Mouse (Mus musculus) kidney, adult 9 months (tissue): ENCODE results near the gene Mki67.
A peak's percentile ranks its signal among the peaks of the same experiment; 100 is the strongest.

Source experiments
- DNase-seq: peaks from one replicate; pipeline ENCODE4 v3.0.0; 2022

The Mki67 gene

DNA sequence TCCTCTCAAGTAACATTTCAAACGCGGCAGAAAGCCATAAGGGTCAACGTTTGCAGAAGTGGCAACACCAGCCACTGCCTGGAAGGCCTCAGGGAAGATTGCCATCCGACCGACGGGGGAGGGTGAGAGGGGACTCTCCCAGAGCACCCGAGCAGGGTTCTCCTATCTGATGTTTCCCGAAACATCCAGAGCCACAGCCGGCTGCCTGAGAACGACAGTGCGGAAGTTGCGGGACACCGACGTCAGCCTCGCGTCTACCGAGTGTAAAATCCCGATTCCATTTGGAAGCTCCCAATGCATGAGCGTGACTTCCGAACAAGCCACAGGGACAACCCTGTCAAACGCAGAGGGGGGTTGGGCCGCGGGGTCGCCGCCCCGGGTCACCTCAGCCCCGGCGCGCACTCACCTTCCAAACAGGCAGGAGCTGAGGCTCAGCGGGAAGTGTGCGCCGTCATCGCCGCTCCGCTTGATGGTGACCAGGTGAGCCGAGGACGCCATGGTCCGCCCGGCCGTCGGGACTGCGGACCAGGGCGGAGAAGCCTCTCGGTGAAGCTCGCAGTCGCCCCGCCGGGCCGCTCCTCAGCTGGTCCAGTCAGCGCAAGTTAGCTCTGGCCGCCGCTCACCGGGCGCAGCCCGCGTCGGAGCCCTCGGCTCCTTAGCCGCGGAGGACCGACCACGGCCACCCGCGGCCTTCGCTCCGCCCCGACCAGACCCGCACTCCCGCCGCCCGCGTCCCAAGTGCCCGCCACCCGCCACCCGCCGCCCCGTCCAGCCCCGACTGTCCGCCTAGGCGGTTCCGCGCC lies at the start of gene Mki67:
Gene Mki67, minus strand, starts transcription at position 720 of the 803 bp plus-strand sequence.
- peak; percentile 14 for DNase-seq

DNA sequence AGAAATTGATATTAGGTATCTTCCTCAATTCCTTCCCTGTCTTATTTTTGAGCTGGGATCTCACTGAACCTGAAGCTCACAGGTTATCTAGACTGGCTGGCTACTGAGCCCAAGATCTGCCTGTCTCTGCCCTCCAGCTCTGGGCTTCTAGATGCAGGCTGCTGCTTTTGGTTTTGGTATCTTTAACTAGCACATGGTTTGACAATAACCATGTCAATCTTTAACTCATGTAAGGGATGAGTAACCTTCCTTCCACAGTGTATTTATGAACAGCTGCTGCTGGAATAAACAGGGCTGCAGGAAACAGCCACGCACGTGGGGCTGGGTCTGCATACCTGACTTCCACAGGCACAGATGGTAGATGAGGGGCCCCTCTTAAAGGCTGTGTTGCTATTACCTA lies 47.1 kb upstream of the Mki67 start:
- peak; percentile 64 for DNase-seq

DNA sequence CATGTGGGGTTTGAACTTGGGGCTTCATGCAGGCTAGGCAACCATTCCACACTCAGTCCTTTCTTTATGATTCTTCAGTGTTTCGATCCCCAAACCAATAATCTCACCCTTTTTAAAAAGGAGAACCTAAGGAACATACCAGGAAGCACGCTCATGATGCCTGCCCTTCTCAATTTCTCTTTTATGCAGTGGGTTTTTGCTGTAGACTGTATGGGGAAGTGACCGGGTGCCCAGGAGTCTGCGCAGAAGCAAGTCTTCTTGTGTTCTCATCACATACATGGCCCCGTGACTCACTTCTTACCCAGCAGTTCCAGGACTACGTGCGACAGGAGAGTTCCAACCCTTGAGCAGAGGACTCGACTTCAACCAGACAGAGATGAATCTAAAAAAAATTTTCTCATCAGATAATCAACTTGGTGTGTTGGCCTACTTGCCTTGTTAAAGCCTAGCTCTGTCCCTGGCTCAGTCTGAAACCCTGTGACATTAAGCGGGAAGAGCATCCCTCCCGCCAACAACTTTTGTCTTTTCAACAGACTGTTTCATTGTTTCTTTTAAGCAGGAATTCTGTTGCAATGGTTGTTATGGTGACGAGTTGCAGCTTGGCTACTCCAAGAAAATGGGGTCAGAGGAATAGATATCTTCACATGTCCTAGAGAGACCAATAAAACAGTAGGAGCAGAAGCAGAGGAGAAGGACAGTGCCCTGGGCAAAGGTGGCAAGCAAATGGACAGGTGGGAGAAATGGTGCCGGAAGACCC lies 42.8 kb upstream of the Mki67 start:
- no peak for DNase-seq

DNA sequence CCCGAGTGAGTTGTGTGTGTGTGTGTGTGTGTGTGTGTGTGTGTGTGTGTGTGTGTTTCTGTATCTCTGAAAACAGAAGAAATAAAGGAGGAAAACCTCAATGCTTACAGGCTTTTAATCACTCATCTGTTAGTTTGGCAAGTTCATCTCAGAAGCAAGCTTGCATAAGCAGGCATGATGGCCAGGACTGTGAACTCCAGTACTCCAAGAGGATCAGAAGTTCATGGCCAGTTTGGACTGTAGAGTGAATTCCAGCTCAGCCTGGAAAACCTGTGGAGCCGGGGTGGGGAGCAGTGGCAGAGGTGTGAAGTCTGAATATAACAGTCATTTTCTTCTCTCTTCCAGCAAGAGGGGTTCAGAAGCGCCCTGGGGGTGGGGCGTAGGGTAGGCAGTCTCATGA lies 42.0 kb upstream of the Mki67 start:
- peak; percentile 68 for DNase-seq

DNA sequence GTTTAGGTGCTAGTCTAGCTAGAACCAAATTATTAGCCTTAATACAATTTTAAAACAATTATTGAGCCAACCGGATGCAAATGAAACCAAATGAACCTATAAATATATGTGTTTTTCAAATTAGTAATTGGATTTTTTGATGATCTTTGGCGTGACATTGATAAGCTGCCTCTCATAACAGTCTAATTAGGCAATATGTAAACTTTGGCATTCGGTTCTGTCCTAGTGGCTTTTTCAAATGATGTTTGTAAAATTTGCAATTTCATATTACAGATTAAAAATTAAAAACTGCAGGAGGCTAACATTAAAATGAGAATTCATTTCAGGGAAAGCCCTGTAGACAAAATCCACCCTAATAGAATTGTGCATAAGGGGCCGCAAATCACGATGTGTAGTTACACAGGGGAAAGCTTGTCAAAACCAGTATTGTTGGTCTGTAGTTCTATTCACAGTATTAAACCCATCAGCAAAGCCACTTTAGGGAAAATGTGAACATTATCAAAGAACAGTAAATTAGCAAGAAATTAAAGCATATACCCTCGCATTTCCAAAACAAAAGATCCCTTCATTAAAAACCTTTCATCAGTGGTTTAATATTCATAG lies 40.9 kb upstream of the Mki67 start:
- DNase-seq, result no peak

DNA sequence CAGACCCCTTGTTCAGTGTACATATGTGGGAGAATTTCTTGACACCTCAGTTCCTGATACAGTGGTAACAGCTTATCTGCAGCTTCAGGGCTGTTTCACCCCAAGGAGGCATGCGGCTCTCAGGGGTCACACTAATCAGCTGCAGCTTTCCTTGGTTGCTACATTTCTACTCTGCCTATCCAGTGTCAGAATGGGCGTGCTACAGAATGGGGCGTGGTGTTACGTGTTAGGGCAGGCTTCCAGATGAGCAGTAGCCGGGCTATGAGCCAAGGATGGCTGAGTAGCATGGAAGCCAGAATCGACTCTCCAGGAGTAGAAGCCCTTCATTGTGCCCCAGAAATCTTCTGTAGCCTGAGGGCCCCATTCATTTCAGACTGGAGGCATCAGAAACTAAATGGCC lies 32.8 kb upstream of the Mki67 start:
- DNase-seq, result peak; percentile 46

DNA sequence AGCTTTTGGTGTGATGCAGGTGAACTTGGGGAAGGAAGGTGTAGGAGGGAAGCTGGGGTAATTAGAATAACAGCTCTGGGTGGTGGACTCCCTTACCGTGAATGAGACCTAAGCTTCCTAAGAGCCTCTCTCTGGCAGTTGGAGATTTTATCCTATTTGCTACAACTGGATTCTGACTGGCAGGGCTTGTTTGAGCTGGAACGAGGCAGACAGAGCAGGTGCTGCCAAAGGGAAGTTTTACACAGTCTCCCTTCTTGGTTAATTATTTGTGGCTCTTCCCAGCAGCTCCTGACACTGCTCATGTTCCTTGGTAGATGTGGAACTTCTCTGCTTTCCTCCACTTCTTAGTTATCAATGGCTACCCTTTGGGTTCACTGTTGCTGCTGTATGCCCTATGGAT lies 30.9 kb upstream of the Mki67 start:
- peak; percentile 64 for DNase-seq

DNA sequence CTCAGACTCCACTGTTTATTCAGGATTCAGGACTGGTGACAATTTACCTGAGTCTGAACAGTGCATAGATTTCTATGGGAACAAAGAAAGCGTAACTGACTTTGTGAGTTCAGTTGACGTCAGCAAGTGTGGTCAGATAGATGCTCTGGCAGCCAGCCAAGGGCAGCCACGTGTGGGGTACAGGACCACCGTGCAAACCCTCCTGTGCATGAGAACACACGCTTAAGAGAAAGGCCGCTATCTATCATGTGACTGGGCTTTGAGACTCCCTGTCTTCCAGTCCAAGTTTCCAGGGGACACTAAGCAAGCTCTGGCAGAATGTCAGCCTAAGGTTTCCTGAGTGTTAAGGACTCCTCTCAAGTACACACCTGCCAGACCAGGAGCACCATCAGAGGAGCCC lies 30.4 kb upstream of the Mki67 start:
- no peak for DNase-seq

GRCm38 (mm10) chr7:135745091-135745490 lies 28.9 kb upstream of the Mki67 start:
- no peak for DNase-seq

- no peak for DNase-seq
Observed at GRCm38 (mm10) chr7:135740453-135740852, 24.3 kb upstream of the Mki67 start.

DNA sequence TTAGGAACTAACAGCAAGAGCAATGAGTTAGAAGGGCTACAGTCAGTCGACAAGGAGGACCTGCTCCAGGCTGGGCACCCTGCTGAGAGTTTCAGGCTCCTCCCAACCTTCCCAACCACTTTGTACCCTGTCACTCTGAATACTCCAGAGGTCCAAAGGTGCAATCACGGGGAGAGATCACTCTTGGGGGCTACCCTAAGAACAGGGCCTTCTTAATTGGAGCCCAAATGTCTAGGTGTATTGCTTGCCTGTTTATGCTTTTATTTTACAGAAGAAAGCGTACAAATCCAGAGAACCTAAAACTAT lies 20.4 kb upstream of the Mki67 start:
- DNase-seq, result no peak

DNA sequence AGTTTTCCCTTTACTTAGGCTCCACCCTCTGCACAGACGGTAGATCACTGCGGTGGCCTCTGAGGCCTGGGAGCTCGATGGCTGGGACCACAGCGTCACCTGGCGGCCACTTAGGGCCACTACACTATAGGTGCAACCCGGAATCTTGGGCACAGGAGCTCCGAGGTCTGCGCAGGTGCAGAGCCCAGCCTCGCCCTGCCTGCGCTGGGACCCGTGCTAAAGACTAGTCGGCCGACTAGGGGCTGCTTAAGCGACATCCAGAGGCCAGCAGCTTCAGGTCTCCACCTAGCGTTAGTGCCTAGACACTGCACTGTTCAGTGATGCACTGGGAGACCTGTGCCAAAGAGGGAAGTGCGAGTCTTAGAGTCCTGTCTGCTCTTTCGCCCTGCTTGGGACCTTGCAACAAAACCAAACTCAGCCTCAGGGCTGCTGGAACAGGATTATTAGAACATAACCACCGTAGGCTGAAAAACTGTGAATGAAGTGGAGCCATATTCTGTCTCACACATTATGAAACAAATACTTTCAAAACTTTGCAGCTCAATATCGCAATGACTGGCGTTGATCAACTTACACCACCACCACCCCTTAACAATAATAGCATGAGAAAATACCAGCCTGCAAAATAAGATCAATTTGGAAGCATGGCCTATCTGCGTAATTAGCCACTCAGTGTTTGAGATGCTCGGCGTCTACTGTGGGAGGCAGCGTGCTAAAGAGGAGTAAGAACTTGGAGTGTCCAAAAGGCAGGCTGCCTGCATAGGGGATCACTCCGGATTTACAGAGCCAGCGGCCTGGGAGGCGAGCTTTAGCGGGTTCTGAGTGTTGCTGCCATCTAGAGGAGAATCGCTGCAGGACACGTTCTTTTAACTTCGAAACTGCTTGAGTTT lies 19.8 kb upstream of the Mki67 start:
- DNase-seq, result peak; percentile 89

DNA sequence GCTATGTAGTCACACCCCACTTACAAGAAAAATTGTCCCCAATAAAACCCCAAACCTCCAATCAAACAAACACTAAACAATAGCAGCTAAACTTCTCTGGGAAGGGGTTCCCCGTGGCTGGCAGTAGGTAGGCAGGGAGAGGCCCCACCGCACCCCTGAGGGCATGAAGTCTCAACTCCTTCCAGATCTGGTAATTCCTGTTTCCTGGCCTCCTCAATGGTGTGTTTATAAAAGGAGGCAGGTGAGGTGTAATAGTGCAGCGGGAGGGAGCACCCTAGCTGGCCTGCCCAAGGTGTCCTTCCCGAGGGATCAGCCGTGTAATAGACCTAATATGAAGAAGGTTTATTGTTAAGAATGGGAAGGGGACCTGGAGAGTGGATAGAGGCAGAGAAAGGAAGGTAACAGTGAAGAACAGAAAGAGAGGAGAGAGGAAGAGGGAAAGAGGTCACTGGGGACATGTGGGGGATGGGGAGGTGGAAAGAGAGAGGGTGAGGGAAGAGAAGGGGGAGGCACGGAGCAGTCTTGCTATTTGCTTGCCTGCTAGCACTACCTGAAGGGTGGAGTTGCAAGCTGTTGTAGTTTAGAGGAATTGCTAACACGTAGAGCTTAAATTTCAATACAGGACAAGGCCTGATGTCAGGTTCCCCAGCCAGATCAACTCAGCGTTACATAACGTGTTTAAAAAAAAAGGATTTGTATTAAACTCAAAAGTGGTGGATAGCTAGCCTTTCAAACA lies 18.9 kb upstream of the Mki67 start:
- peak; percentile 23 for DNase-seq

- no peak for DNase-seq
Observed at GRCm38 (mm10) chr7:135734379-135734778, 18.2 kb upstream of the Mki67 start.

DNA sequence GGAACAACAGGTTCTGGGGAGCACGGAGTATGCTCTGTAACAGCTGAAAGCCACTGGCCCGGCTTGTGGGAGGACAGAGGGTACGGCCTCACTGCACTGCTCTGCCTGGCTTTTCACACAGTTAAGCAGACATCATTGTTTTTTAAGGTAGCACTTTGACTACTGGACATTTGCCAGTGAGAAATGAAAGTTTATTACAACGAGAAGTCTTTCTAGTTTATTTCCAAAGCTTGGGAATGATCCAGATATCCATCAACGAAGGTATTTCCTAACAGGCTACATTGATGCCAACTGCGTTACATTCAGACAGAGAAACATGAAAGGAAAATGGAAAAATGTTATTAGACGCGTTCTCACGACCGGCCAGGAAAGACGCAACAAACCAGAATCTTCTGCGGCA lies 11.9 kb upstream of the Mki67 start:
- DNase-seq, result no peak

GRCm38 (mm10) chr7:135726707-135727106 lies 10.5 kb upstream of the Mki67 start:
- DNase-seq, result no peak

- DNase-seq, result no peak
Observed at GRCm38 (mm10) chr7:135723672-135724341, 7.6 kb upstream of the Mki67 start.

GRCm38 (mm10) chr7:135722011-135722838 lies 6.1 kb upstream of the Mki67 start:
- DNase-seq, result no peak

DNA sequence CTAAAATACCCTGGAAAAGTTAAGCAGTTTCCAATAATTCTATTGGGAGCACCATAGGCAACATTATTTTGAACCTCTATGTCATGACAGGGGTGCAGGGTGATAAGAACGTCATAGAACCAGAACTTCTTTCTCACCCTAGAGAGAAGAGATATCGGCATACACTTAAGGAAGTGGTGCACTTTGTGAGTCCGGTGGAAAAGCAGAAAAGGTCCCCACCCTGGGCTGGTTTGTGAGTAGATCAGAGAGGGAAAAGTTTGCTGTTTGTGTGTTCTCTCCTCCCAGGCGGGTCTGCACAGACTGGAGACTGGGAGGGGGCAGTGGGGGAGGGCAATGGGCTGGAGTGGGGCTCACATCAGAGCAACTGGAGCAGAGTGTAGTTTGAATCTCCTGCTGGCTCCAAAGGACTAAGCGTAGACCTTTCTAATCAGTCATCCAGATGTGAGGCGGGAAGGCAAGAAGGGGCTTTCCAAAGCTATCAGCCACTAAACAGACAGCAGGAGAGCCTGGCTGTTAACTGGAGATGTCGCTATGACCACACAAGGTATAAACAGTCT lies 5.4 kb upstream of the Mki67 start:
- DNase-seq, result no peak

GRCm38 (mm10) chr7:135716968-135717557 lies 902 bp upstream of the Mki67 start:
- DNase-seq, result no peak
